Mouse (Mus musculus): ENCODE results near the gene Anks1. TPM values are rescaled to one million over a fixed set of nuclear protein-coding genes. Genes with fewer than 3 reads are reported as not detected.
"Not testable (repeated sequence)": the region's sequence is repeated elsewhere in the genome, so short reads cannot be mapped to it uniquely, and the experiment has no call there.

Anks1 gene
- polyA plus RNA-seq, 1 experiment from 2014 or later, result 3.4 TPM

- Histone ChIP-seq H3K27me3 (no peaks in the 10 kb centered on the region), H3K4me1 (replicated peaks) (no peaks in the 10 kb centered on the region; the same call in 1 of the 2 replicates), H3K9ac (no peak overlapping the region), H3K4me3 (replicated peaks) (no peak overlapping the region), H3K36me3 (replicated peaks) (no peaks in the 10 kb centered on the region), H3K9me3 (replicated peaks) (no peaks in the 10 kb centered on the region), H3K4me2 (no peak overlapping the region), H3K27ac (replicated peaks) (no peak overlapping the region)
- 76% methylated on average over 2 of the region's 2 CpGs for WGBS (ENCODE audit: insufficient replicate concordance)
- ATAC-seq (ENCODE audit: insufficient read depth), result no peak
Observed at GRCm38 (mm10) chr17:27947155-27947554, 38.0 kb downstream of the Anks1 start.

GRCm38 (mm10) chr17:27953136-27953535 lies 44.0 kb downstream of the Anks1 start:
- Histone ChIP-seq H3K4me2 (no peak overlapping the region), H3K4me3 (replicated peaks) (no peak overlapping the region), H3K27me3 (no peaks in the 10 kb centered on the region), H3K4me1 (replicated peaks) (peaks cover 13% of the 10 kb centered on the region; the same call in 1 of the 2 replicates), H3K36me3 (replicated peaks) (no peaks in the 10 kb centered on the region), H3K27ac (replicated peaks) (no peak overlapping the region), H3K9me3 (replicated peaks) (no peaks in the 10 kb centered on the region), H3K9ac (no peak overlapping the region)
- 62% methylated on average over 6 of the region's 6 CpGs for WGBS (ENCODE audit: insufficient replicate concordance)
- ATAC-seq (ENCODE audit: insufficient read depth), result no peak

- ATAC-seq (ENCODE audit: insufficient read depth), result no peak
- Histone ChIP-seq H3K27ac (replicated peaks) (no peak overlapping the region), H3K27me3 (no peaks in the 10 kb centered on the region), H3K4me3 (replicated peaks) (no peak overlapping the region), H3K4me1 (replicated peaks) (peaks cover 13% of the 10 kb centered on the region; the same call in 1 of the 2 replicates), H3K9me3 (replicated peaks) (no peaks in the 10 kb centered on the region), H3K36me3 (replicated peaks) (no peaks in the 10 kb centered on the region), H3K4me2 (no peak overlapping the region), H3K9ac (no peak overlapping the region)
- WGBS (ENCODE audit: insufficient replicate concordance), result 66% methylated on average over 14 of the region's 14 CpGs
Observed at GRCm38 (mm10) chr17:27954629-27955402, 45.7 kb downstream of the Anks1 start.

GRCm38 (mm10) chr17:27957649-27958048 lies 48.5 kb downstream of the Anks1 start:
- Histone ChIP-seq H3K4me2 (no peak overlapping the region), H3K36me3 (replicated peaks) (no peaks in the 10 kb centered on the region), H3K4me1 (replicated peaks) (peaks cover 13% of the 10 kb centered on the region; the same call in 1 of the 2 replicates), H3K9ac (no peak overlapping the region), H3K4me3 (replicated peaks) (no peak overlapping the region), H3K27ac (replicated peaks) (no peak overlapping the region), H3K27me3 (no peaks in the 10 kb centered on the region), H3K9me3 (replicated peaks) (no peaks in the 10 kb centered on the region)
- WGBS (ENCODE audit: insufficient replicate concordance), result 80% methylated on average over 9 of the region's 9 CpGs
- no peak for ATAC-seq (ENCODE audit: insufficient read depth)

- Histone ChIP-seq H3K27me3 (no peaks in the 10 kb centered on the region), H3K4me1 (replicated peaks) (peaks cover 8% of the 10 kb centered on the region), H3K36me3 (replicated peaks) (no peaks in the 10 kb centered on the region), H3K9ac (no peak overlapping the region), H3K4me3 (replicated peaks) (no peak overlapping the region), H3K27ac (replicated peaks) (no peak overlapping the region), H3K9me3 (replicated peaks) (no peaks in the 10 kb centered on the region), H3K4me2 (no peak overlapping the region)
- 73% methylated on average over 20 of the region's 21 CpGs for WGBS (ENCODE audit: insufficient replicate concordance)
- ATAC-seq (ENCODE audit: insufficient read depth), result no peak
Observed at GRCm38 (mm10) chr17:27960128-27961111, 51.3 kb downstream of the Anks1 start.

GRCm38 (mm10) chr17:27963120-27963519 lies 54.0 kb downstream of the Anks1 start:
- 64% methylated on average over 7 of the region's 7 CpGs for WGBS (ENCODE audit: insufficient replicate concordance)
- H3K4me2 ChIP-seq; H3K4me3 ChIP-seq (replicated peaks); ATAC-seq (ENCODE audit: insufficient read depth); H3K27ac ChIP-seq (replicated peaks); H3K9ac ChIP-seq; H3K36me3 ChIP-seq (replicated peaks); H3K27me3 ChIP-seq; H3K9me3 ChIP-seq (replicated peaks): not testable (repeated sequence)
- peaks cover 16% of the 10 kb centered on the region for H3K4me1 ChIP-seq (replicated peaks)

- H3K4me1 ChIP-seq (replicated peaks), result peaks cover 18% of the 10 kb centered on the region
- no peak overlapping the region for H3K4me3 ChIP-seq (replicated peaks)
- 70% methylated on average over 4 of the region's 4 CpGs for WGBS (ENCODE audit: insufficient replicate concordance)
- H3K9me3 ChIP-seq (replicated peaks), result no peaks in the 10 kb centered on the region
- no peaks in the 10 kb centered on the region for H3K36me3 ChIP-seq (replicated peaks)
- no peak for ATAC-seq (ENCODE audit: insufficient read depth)
- H3K27me3 ChIP-seq, result no peaks in the 10 kb centered on the region
- H3K4me2 ChIP-seq, result no peak overlapping the region
- H3K9ac ChIP-seq, result no peak overlapping the region
- H3K27ac ChIP-seq (replicated peaks), result no peak overlapping the region
Observed at GRCm38 (mm10) chr17:27964607-27965006, 55.5 kb downstream of the Anks1 start.

GRCm38 (mm10) chr17:27965292-27965691 lies 56.2 kb downstream of the Anks1 start:
- Histone ChIP-seq H3K27ac (replicated peaks) (no peak overlapping the region), H3K4me1 (replicated peaks) (peaks cover 18% of the 10 kb centered on the region), H3K4me3 (replicated peaks) (no peak overlapping the region), H3K9me3 (replicated peaks) (no peaks in the 10 kb centered on the region), H3K9ac (no peak overlapping the region), H3K36me3 (replicated peaks) (no peaks in the 10 kb centered on the region), H3K27me3 (no peaks in the 10 kb centered on the region), H3K4me2 (no peak overlapping the region)
- ATAC-seq (ENCODE audit: insufficient read depth), result no peak
- WGBS (ENCODE audit: insufficient replicate concordance), result 76% methylated on average over 10 of the region's 10 CpGs

- Histone ChIP-seq H3K27ac (replicated peaks) (no peak overlapping the region), H3K27me3 (no peaks in the 10 kb centered on the region), H3K36me3 (replicated peaks) (no peaks in the 10 kb centered on the region), H3K4me1 (replicated peaks) (peaks cover 18% of the 10 kb centered on the region), H3K4me3 (replicated peaks) (no peak overlapping the region), H3K4me2 (no peak overlapping the region), H3K9ac (no peak overlapping the region), H3K9me3 (replicated peaks) (no peaks in the 10 kb centered on the region)
- no peak for ATAC-seq (ENCODE audit: insufficient read depth)
- 59% methylated on average over 4 of the region's 4 CpGs for WGBS (ENCODE audit: insufficient replicate concordance)
Observed at GRCm38 (mm10) chr17:27966056-27966455, 57.0 kb downstream of the Anks1 start.

GRCm38 (mm10) chr17:27966508-27967021 lies 57.5 kb downstream of the Anks1 start:
- H3K9me3 ChIP-seq (replicated peaks), result no peaks in the 10 kb centered on the region
- H3K9ac ChIP-seq, result no peak overlapping the region
- no peaks in the 10 kb centered on the region for H3K27me3 ChIP-seq
- peaks cover 18% of the 10 kb centered on the region for H3K4me1 ChIP-seq (replicated peaks)
- H3K4me2 ChIP-seq, result no peak overlapping the region
- 77% methylated on average over 11 of the region's 11 CpGs for WGBS (ENCODE audit: insufficient replicate concordance)
- no peak overlapping the region for H3K4me3 ChIP-seq (replicated peaks)
- H3K36me3 ChIP-seq (replicated peaks), result no peaks in the 10 kb centered on the region
- no peak overlapping the region for H3K27ac ChIP-seq (replicated peaks)
- ATAC-seq (ENCODE audit: insufficient read depth), result no peak

GRCm38 (mm10) chr17:27967529-27967928 lies 58.4 kb downstream of the Anks1 start:
- peaks cover 18% of the 10 kb centered on the region for H3K4me1 ChIP-seq (replicated peaks)
- H3K27ac ChIP-seq (replicated peaks), result no peak overlapping the region
- H3K4me2 ChIP-seq, result no peak overlapping the region
- no peak overlapping the region for H3K9ac ChIP-seq
- 72% methylated on average over 7 of the region's 7 CpGs for WGBS (ENCODE audit: insufficient replicate concordance)
- no peaks in the 10 kb centered on the region for H3K9me3 ChIP-seq (replicated peaks)
- no peak overlapping the region for H3K4me3 ChIP-seq (replicated peaks)
- ATAC-seq (ENCODE audit: insufficient read depth), result no peak
- H3K36me3 ChIP-seq (replicated peaks), result no peaks in the 10 kb centered on the region
- no peaks in the 10 kb centered on the region for H3K27me3 ChIP-seq

All from liver, embryonic 15.5 days (tissue).